Mouse (Mus musculus) intestine, embryonic 15.5 days (tissue): ENCODE results near the gene Plcz1. TPM values are rescaled to one million over a fixed set of nuclear protein-coding genes. Genes with fewer than 3 reads are reported as not detected.

Source experiments
- polyA plus RNA-seq: library from polyadenylated mRNA; unstranded; fragments of >200 nt; fragmentation: Nextera tagmentation; extraction: Ambion mirVana; gene quantifications from 2 replicates; pipeline ENCODE4 v1.2.1, GENCODE M21; 2015

Plcz1 gene
- polyA plus RNA-seq, 1 experiment from 2014 or later, result not detected

Other genes starting within 250 kb of the Plcz1 start
- gene Capza3, start 205 bp downstream of the Plcz1 start, polyA plus RNA-seq, result not detected in 2 replicates